Mouse (Mus musculus) kidney, embryonic 15.5 days (tissue): ENCODE measurements around the gene Btbd35f21. TPM values are rescaled to one million over a fixed set of nuclear protein-coding genes. Genes with fewer than 3 reads are reported as not detected.
"Not testable (repeated sequence)": the region's sequence is repeated elsewhere in the genome, so short reads cannot be mapped to it uniquely, and the experiment has no call there.

Experiments
- ATAC-seq: fragments of 200-750 bp; cut with Nextera tagmentation; replicated peaks from 2 replicates; pipeline ENCODE4 v1.8.0; 2017; ENCODE audit warnings: moderate TSS enrichment; ENCODE audit not compliant: low FRiP score
- H3K27ac ChIP-seq: fragments of 300-500 bp; sonication (generic); 2 replicates; pipeline ENCODE4 v1.5.1; 2015; ENCODE audit warnings: mild to moderate bottlenecking, inconsistent platforms
- H3K27me3 ChIP-seq: fragments of 300-500 bp; sonication (generic); 2 replicates; pipeline ENCODE4 v1.6.1; 2015; ENCODE audit warnings: inconsistent platforms
- H3K36me3 ChIP-seq: fragments of 300-500 bp; sonication (generic); 2 replicates; pipeline ENCODE4 v1.6.1; 2015; ENCODE audit warnings: inconsistent platforms
- H3K4me1 ChIP-seq: fragments of 300-500 bp; sonication (generic); 2 replicates; pipeline ENCODE4 v1.6.1; 2015; ENCODE audit warnings: inconsistent platforms
- H3K4me2 ChIP-seq: fragments of 300-500 bp; sonication (generic); 2 replicates; pipeline ENCODE4 v1.6.1; 2015; ENCODE audit warnings: moderate library complexity, mild to moderate bottlenecking, inconsistent platforms
- H3K4me3 ChIP-seq: fragments of 300-500 bp; sonication (generic); replicated peaks from 2 replicates; pipeline ENCODE4 v1.5.1; 2015; ENCODE audit warnings: mild to moderate bottlenecking, inconsistent platforms
- H3K9ac ChIP-seq: fragments of 300-500 bp; sonication (generic); 2 replicates; pipeline ENCODE4 v1.6.1; 2015; ENCODE audit warnings: mild to moderate bottlenecking, inconsistent platforms
- H3K9me3 ChIP-seq: fragments of 300-500 bp; sonication (generic); replicated peaks from 2 replicates; pipeline ENCODE4 v1.6.1; 2016; ENCODE audit warnings: inconsistent platforms
- WGBS: fragments of 180-500 bp; shearing (Covaris S2); methylation state at CpG from one replicate; pipeline ENCODE4 v1.1.7; 2015; ENCODE audit warnings: mixed read lengths; 5-methylcytosine and 5-hydroxymethylcytosine counted together
- polyA plus RNA-seq: library from polyadenylated mRNA; unstranded; fragments of >200 nt; fragmentation: Nextera tagmentation; extraction: Ambion mirVana; gene quantifications from 2 replicates; pipeline ENCODE4 v1.2.1, GENCODE M21; 2015

Btbd35f21 gene
- polyA plus RNA-seq, result not detected in 2 replicates

GRCm38 (mm10) chrX:32725809-32726208 is at the start of gene Btbd35f21:
TSS of gene Btbd35f21 (plus strand) at chrX:32726109.
- H3K4me2 ChIP-seq, H3K4me3 ChIP-seq, H3K36me3 ChIP-seq, H3K27me3 ChIP-seq, H3K9me3 ChIP-seq, H3K9ac ChIP-seq, ATAC-seq, H3K4me1 ChIP-seq, H3K27ac ChIP-seq: not testable (repeated sequence)
- WGBS, result no CpG with 5 or more reads among the region's 2 CpGs

Other genes with a start within 250 kb of the Btbd35f21 start
- not detected in 2 replicates for gene Btbd35f1, start 166.1 kb upstream of the Btbd35f21 start, polyA plus RNA-seq
- gene Gm5926, start 75.4 kb upstream of the Btbd35f21 start, polyA plus RNA-seq, result not detected in 2 replicates
- not detected in 2 replicates for gene Btbd35f30, start 168.5 kb downstream of the Btbd35f21 start, polyA plus RNA-seq
- gene Gm21789, start 215.7 kb downstream of the Btbd35f21 start, polyA plus RNA-seq, result not detected in 2 replicates
- gene Btbd35f5, start 247.8 kb downstream of the Btbd35f21 start, polyA plus RNA-seq, result not detected in 2 replicates